ENCODE assay signal across 21 mouse cellular contexts in genomic region chr19:24046395-24046993, GRCm38 (mm10). TPM values are rescaled to one million over a fixed set of nuclear protein-coding genes. Genes with fewer than 3 reads are reported as not detected.
DNase-seq lines count a peak whose midpoint lies in the region; ATAC-seq and TF ChIP-seq lines count a peak whose summit lies in the region.
"Had no signal": no experiment of that assay in that cellular context is flagged by ENCODE, and none has a peak within 500 bp of the region (broad histone marks: within the 10 kb centered on the region; RNA-seq: fewer than 3 reads in every experiment).

No protein-coding gene starts in this region.

- H3K36me3 ChIP-seq in lung, embryonic 16.5 days (ENCODE audit: control insufficient read depth, insufficient read depth, low read length): no peaks in the 10 kb centered on the region
- H3K36me3 ChIP-seq in heart, postnatal 0 days (replicated peaks; ENCODE audit: control insufficient read depth, insufficient read depth, low read length): no peaks in the 10 kb centered on the region
- H3K36me3 ChIP-seq: forebrain, embryonic 15.5 days; limb, embryonic 10.5 days; liver, embryonic 15.5 days had no signal

- intact Hi-C loops in gastrocnemius, adult 2 months (cut with DNase I): no loop called here

- peak overlapping the region; percentile 62 for H3K27ac ChIP-seq in gastrocnemius, adult 2 months
- peak overlapping the region; percentile 16; the same call in 1 of the 2 replicates for H3K27ac ChIP-seq in lung, embryonic 16.5 days (ENCODE audit: low read length)
- H3K27ac ChIP-seq in heart, postnatal 0 days (ENCODE audit: low read depth): peak overlapping the region; percentile 92
- H3K27ac ChIP-seq: forebrain, embryonic 15.5 days; hindbrain, embryonic 14.5 days; limb, embryonic 10.5 days; liver, embryonic 15.5 days had no signal

- WGBS in lung, embryonic 16.5 days: 44% methylated on average over 10 of the region's 10 CpGs
- WGBS in lung, adult 2 months: 60% methylated on average over 10 of the region's 10 CpGs
- WGBS in heart, postnatal 0 days: 41% methylated on average over 10 of the region's 10 CpGs

- 0 out of 2 replicates have a peak overlapping the region, but pooled peaks have one; percentile 11 for H3K4me2 ChIP-seq in lung, embryonic 16.5 days (ENCODE audit: low read depth, low read length)
- peak overlapping the region; percentile 49 for H3K4me2 ChIP-seq in heart, postnatal 0 days (ENCODE audit: low read depth, low read length)
- H3K4me2 ChIP-seq: forebrain, embryonic 15.5 days; hindbrain, embryonic 14.5 days; liver, embryonic 15.5 days had no signal

- no peak for TF ChIP-seq POLR2A in lung, adult 2 months (IDR thresholded peaks at IDR 0.05; ENCODE audit: borderline replicate concordance, extremely low read depth, low read depth, low read length)

- DNase-seq in gastrocnemius, adult 2 months: no peak
- no peak for DNase-seq in gastrocnemius, adult 18-20 months (ENCODE audit: low spot score)
- DNase-seq in lung, adult 2 months: no peak
- DNase-seq in heart, postnatal 0 days (ENCODE audit: low spot score): peak; percentile 46
- no peak for DNase-seq in cerebellum, adult 9-10 months
- no peak for DNase-seq in layer of hippocampus, postnatal 36 days
- DNase-seq: adrenal gland, postnatal 14 days; cerebellum, adult 2 months; gastrocnemius, postnatal 14 days; kidney, adult 18-20 months; kidney, postnatal 10 days; liver; midbrain, embryonic 14.5 days; thymus, adult 18-20 months; thymus, postnatal 36 days had no signal

- peaks cover 15% of the 10 kb centered on the region for H3K4me1 ChIP-seq in lung, embryonic 16.5 days (replicated peaks; ENCODE audit: control insufficient read depth, insufficient read depth, low read length)
- H3K4me1 ChIP-seq in lung, adult 2 months (ENCODE audit: control insufficient read depth, insufficient read depth, low read length): peaks cover 10% of the 10 kb centered on the region
- H3K4me1 ChIP-seq in heart, postnatal 0 days (ENCODE audit: control insufficient read depth, insufficient read depth): peaks cover 13% of the 10 kb centered on the region
- H3K4me1 ChIP-seq: forebrain, embryonic 15.5 days; limb, embryonic 10.5 days; liver, embryonic 15.5 days had no signal

- no peak for TF ChIP-seq CTCF in gastrocnemius, adult 2 months (IDR thresholded peaks at IDR 0.05)
- TF ChIP-seq CTCF in lung, adult 2 months (IDR thresholded peaks at IDR 0.05; ENCODE audit: insufficient read depth, low read length): no peak
- TF ChIP-seq CTCF in heart, postnatal 0 days (IDR thresholded peaks at IDR 0.05; ENCODE audit: low read depth): no peak

- no peaks in the 10 kb centered on the region for H3K27me3 ChIP-seq in lung, embryonic 16.5 days (ENCODE audit: control insufficient read depth, insufficient read depth, low read depth, low read length)
- H3K27me3 ChIP-seq in heart, postnatal 0 days (ENCODE audit: control insufficient read depth, insufficient read depth, low read length): no peaks in the 10 kb centered on the region
- H3K27me3 ChIP-seq: forebrain, embryonic 15.5 days; liver, embryonic 15.5 days had no signal

- H3K4me3 ChIP-seq in gastrocnemius, adult 2 months: peak overlapping the region; percentile 34
- H3K4me3 ChIP-seq in lung, embryonic 16.5 days (ENCODE audit: low read length): no peak overlapping the region
- H3K4me3 ChIP-seq in lung, adult 2 months (replicated peaks; ENCODE audit: extremely low read depth, low read depth, low read length): no peak overlapping the region
- peak overlapping the region; percentile 31 for H3K4me3 ChIP-seq in heart, postnatal 0 days (ENCODE audit: low read depth, low read length)
- H3K4me3 ChIP-seq: forebrain, embryonic 15.5 days; limb, embryonic 10.5 days; liver, embryonic 15.5 days had no signal

- no peak for TF ChIP-seq EP300 in heart, postnatal 0 days (IDR thresholded peaks at IDR 0.05; ENCODE audit: low read depth)

- no peak overlapping the region for H3K9ac ChIP-seq in lung, embryonic 16.5 days (ENCODE audit: low read length)
- H3K9ac ChIP-seq in heart, postnatal 0 days (replicated peaks; ENCODE audit: low read depth, low read length): 0 out of 2 replicates have a peak overlapping the region, but pooled peaks have one; percentile 1
- H3K9ac ChIP-seq: forebrain, embryonic 15.5 days; hindbrain, embryonic 14.5 days; liver, embryonic 15.5 days had no signal

- H3K9me3 ChIP-seq in lung, embryonic 16.5 days (ENCODE audit: control insufficient read depth, low read length): no peaks in the 10 kb centered on the region
- H3K9me3 ChIP-seq in heart, postnatal 0 days (replicated peaks; ENCODE audit: control insufficient read depth, low read length): no peaks in the 10 kb centered on the region
- H3K9me3 ChIP-seq: forebrain, embryonic 15.5 days; limb, embryonic 10.5 days; liver, embryonic 15.5 days had no signal

- ATAC-seq in lung, embryonic 16.5 days (ENCODE audit: low read depth): peak; percentile 62
- ATAC-seq in heart, postnatal 0 days (ENCODE audit: insufficient read depth, low read depth): peak; percentile 76
- ATAC-seq: forebrain, embryonic 15.5 days; inflammation-experienced regulatory T-cells, adult 6 months had no signal

RNA-seq across cellular contexts. Expression of gene Fam189a2, which starts 15.7 kb away (rescaled TPM):
- 10 to 100 TPM; 17.5 to 24.8 TPM for total RNA-seq in gastrocnemius, adult 2 months (2021)
- 10 to 100 TPM; 23.9 to 33.6 TPM for total RNA-seq in gastrocnemius, adult 18-20 months (2021)
- polyA plus RNA-seq in lung, embryonic 16.5 days (2015; fragmentation: Nextera tagmentation; extraction: Ambion mirVana): 1.6 and 1.9 TPM in 2 replicates
- 106 and 145 TPM in 2 replicates for polyA plus RNA-seq in lung, adult 2 months (2012; rRNA removed)
- total RNA-seq in heart, postnatal 0 days (2014; rRNA removed; ENCODE audit: low replicate concordance): 98.9 and 100 TPM in 2 replicates
- polyA plus RNA-seq in heart, postnatal 0 days (2015; fragmentation: Nextera tagmentation; extraction: Ambion mirVana): 7.7 and 8.3 TPM in 2 replicates
- total RNA-seq in layer of hippocampus, postnatal 36 days (2021): 1 to 10 TPM; 8.0 to 8.4 TPM
- polyA plus RNA-seq: inflammation-experienced regulatory T-cells, adult 6 months had no signal

Comparison
In these comparisons a context has a peak if more than half of its experiments do, and no peak if none do; other contexts are left out.
1. H3K27ac ChIP-seq: peak in every context shown above with its lines; median percentile 92 in heart, postnatal 0 days; 62 in gastrocnemius, adult 2 months; 16 in lung, embryonic 16.5 days.
2. H3K4me3 ChIP-seq: peak in gastrocnemius, adult 2 months (single experiment) and heart, postnatal 0 days (single experiment); none in lung, embryonic 16.5 days (single experiment) and lung, adult 2 months (single experiment).